Mouse (Mus musculus) kidney, adult 2 months (tissue): ENCODE measurements around the gene Klhdc3.

Experiments
- CTCF ChIP-seq: fragments of 200-500 bp; conservative IDR thresholded peaks from 2 replicates; pipeline ENCODE4 v1.5.1; 2011; ENCODE audit warnings: low read depth, mild to moderate bottlenecking, control low read depth, low read length, moderate library complexity, mixed read lengths; ENCODE audit not compliant: insufficient read depth, insufficient read length
- POLR2A ChIP-seq: fragments of 200-500 bp; IDR thresholded peaks from one replicate; pipeline ENCODE4 v1.6.1; 2011; ENCODE audit warnings: low read depth, low read length, control low read depth

DNA sequence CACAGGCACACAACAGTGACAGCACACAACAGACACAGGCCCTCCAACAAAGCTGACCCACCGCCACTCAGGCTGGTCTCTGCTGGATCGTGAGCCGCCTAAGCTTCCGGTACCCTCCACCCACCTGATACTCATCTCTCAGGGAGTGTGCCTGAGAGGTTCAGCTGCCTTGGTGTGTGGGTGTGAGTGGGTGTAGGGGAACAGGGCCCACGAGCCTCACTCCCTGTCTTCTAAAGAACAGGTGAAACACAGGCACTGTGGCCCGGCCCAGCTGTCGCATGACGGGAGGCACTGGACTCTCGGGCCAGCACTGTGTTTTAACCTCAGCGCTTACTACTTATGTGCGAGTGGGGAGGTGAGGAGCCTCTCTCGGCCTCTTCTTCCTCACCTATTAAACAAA is 21.4 kb upstream of the Klhdc3 start:
- TF ChIP-seq CTCF (no peak), POLR2A (no peak)
